Mouse (Mus musculus) T-cell, adult 2 months (primary cell): Measurements from ENCODE around the gene Ipo4.

Source experiments
- DNase-seq: peaks from one replicate; pipeline ENCODE4 v3.0.0; 2022; ENCODE audit warnings: low spot score

The Ipo4 gene

GRCm38 (mm10) chr14:55629312-55629711, 6.4 kb downstream of the Ipo4 start:
- peak; percentile 79 for DNase-seq

GRCm38 (mm10) chr14:55628077-55628827, 7.5 kb downstream of the Ipo4 start:
- no peak for DNase-seq

GRCm38 (mm10) chr14:55618486-55619195, 17.1 kb downstream of the Ipo4 start:
- DNase-seq: peak; percentile 15

- peak; percentile 10 for DNase-seq
Observed at GRCm38 (mm10) chr14:55617822-55618221, 17.9 kb downstream of the Ipo4 start, which contains the start of gene Rec8. TSS of gene Rec8 (plus strand) at chr14:55618037.

GRCm38 (mm10) chr14:55616844-55617243, 18.9 kb downstream of the Ipo4 start:
- DNase-seq: no peak

GRCm38 (mm10) chr14:55615876-55616275, 19.9 kb downstream of the Ipo4 start:
- no peak for DNase-seq

GRCm38 (mm10) chr14:55614565-55615178, 21.1 kb downstream of the Ipo4 start:
- DNase-seq: no peak

- DNase-seq: no peak
Observed at GRCm38 (mm10) chr14:55613346-55613745, 22.4 kb downstream of the Ipo4 start.

- no peak for DNase-seq
Observed at GRCm38 (mm10) chr14:55608339-55608738, 27.4 kb downstream of the Ipo4 start.

- DNase-seq: no peak
Observed at GRCm38 (mm10) chr14:55605743-55606459, 29.9 kb downstream of the Ipo4 start.

GRCm38 (mm10) chr14:55604823-55605222, 30.9 kb downstream of the Ipo4 start:
- no peak for DNase-seq

GRCm38 (mm10) chr14:55603633-55604576, 31.9 kb downstream of the Ipo4 start:
- DNase-seq: peak; percentile 97

- no peak for DNase-seq
Observed at GRCm38 (mm10) chr14:55603271-55603632, 32.5 kb downstream of the Ipo4 start, which contains the start of gene Irf9. TSS of gene Irf9 (plus strand) at chr14:55603571.

- no peak for DNase-seq
Observed at GRCm38 (mm10) chr14:55598521-55599390, 37.0 kb downstream of the Ipo4 start.

- no peak for DNase-seq
Observed at GRCm38 (mm10) chr14:55596036-55596690, 39.6 kb downstream of the Ipo4 start.

- no peak for DNase-seq
Observed at GRCm38 (mm10) chr14:55592226-55592625, 43.5 kb downstream of the Ipo4 start.

- DNase-seq: peak; percentile 86
Observed at GRCm38 (mm10) chr14:55591331-55591891, 44.3 kb downstream of the Ipo4 start, which contains the start of gene Rnf31. TSS of gene Rnf31 (plus strand) at chr14:55591708.

GRCm38 (mm10) chr14:55590748-55591330, 44.9 kb downstream of the Ipo4 start, which contains the start of gene Psme2:
TSS of gene Psme2 (minus strand) at chr14:55591113.
- peak; percentile 79 for DNase-seq
